Mouse (Mus musculus): ENCODE data around the gene Abt1. TPM values are rescaled to one million over a fixed set of nuclear protein-coding genes. Genes with fewer than 3 reads are reported as not detected.

The Abt1 gene
- polyA plus RNA-seq, 2 experiments: 9.9 to 12.2 TPM

DNA sequence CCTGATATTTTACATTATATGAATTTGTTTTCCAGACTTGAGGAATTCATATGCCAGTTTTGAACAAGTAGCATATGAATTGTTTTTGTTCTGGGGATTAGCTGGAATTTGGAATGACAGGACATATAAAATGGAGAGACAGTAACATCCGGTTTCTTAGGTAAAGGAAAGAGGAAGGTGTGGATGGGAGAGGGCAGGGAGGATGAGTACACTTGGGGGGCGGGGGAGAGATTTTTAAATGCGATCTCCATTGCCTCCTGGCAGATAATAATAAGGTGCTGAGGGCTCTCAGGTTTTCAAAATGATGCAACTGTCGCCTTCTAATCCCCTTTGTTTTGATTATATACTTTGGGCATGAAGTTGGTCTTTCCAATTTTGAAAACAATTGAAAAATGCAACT lies 11.6 kb upstream of the Abt1 start:
- no peak overlapping the region for H3K27ac ChIP-seq (replicated peaks; ENCODE audit: low read depth, low read length)
- H3K36me3 ChIP-seq (ENCODE audit: control insufficient read depth, insufficient read depth, low read length): no peaks in the 10 kb centered on the region
- no peaks in the 10 kb centered on the region for H3K4me1 ChIP-seq (ENCODE audit: control insufficient read depth, insufficient read depth, low read length)
- no peaks in the 10 kb centered on the region for H3K9me3 ChIP-seq (ENCODE audit: control insufficient read depth, low read length)
- TF ChIP-seq POLR2A (IDR thresholded peaks at IDR 0.05; ENCODE audit: borderline replicate concordance, extremely low read depth, insufficient read depth, insufficient read length): no peak
- peak overlapping the region; percentile 55 for H3K4me2 ChIP-seq (replicated peaks; ENCODE audit: low read depth, low read length, severe bottlenecking)
- ATAC-seq (ENCODE audit: low FRiP score, low read depth): no peak
- peak overlapping the region; percentile 40 for H3K9ac ChIP-seq (ENCODE audit: low read depth, low read length, severe bottlenecking)
- peak overlapping the region; percentile 34 for H3K4me3 ChIP-seq (replicated peaks; ENCODE audit: low read length)
- no peak for DNase-seq (ENCODE audit: low spot score)
- no peaks in the 10 kb centered on the region for H3K27me3 ChIP-seq (ENCODE audit: control insufficient read depth, insufficient read depth, low read length)
- 21% methylated on average over 4 of the region's 4 CpGs for WGBS

DNA sequence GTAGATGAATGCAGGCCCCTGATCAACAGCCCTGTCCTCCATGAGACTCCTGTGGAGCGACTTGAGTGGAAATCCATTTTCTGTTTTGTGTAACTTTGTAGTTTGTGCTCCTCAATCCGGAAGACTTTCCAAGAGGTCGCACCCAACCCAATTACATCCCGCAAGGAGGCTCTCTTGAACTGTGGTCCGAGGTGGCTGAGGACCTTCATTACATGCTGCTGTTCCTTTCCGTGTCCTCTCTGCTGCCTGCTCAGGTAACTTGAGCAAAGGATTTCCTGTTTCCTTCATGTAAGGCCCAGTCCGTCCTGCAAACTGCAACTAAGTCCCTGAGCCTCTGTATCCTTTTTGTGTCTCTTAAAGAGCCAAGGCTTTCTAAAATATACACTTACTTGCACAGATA lies 10.8 kb upstream of the Abt1 start:
- H3K9ac ChIP-seq (ENCODE audit: low read depth, low read length, severe bottlenecking): 0 out of 2 replicates have a peak overlapping the region, but pooled peaks have one; percentile 5
- no peak overlapping the region for H3K27ac ChIP-seq (replicated peaks; ENCODE audit: low read depth, low read length)
- peaks cover 7% of the 10 kb centered on the region for H3K4me1 ChIP-seq (ENCODE audit: control insufficient read depth, insufficient read depth, low read length)
- H3K4me3 ChIP-seq (replicated peaks; ENCODE audit: low read length): no peak overlapping the region
- H3K4me2 ChIP-seq (replicated peaks; ENCODE audit: low read depth, low read length, severe bottlenecking): peak overlapping the region; percentile 28; the same call in 1 of the 2 replicates
- DNase-seq (ENCODE audit: low spot score) (no peak), ATAC-seq (ENCODE audit: low FRiP score, low read depth) (no peak)
- no peaks in the 10 kb centered on the region for H3K9me3 ChIP-seq (ENCODE audit: control insufficient read depth, low read length)
- no peaks in the 10 kb centered on the region for H3K36me3 ChIP-seq (ENCODE audit: control insufficient read depth, insufficient read depth, low read length)
- WGBS: 16% methylated on average over 7 of the region's 7 CpGs
- no peaks in the 10 kb centered on the region for H3K27me3 ChIP-seq (ENCODE audit: control insufficient read depth, insufficient read depth, low read length)
- no peak for TF ChIP-seq POLR2A (IDR thresholded peaks at IDR 0.05; ENCODE audit: borderline replicate concordance, extremely low read depth, insufficient read depth, insufficient read length)

DNA sequence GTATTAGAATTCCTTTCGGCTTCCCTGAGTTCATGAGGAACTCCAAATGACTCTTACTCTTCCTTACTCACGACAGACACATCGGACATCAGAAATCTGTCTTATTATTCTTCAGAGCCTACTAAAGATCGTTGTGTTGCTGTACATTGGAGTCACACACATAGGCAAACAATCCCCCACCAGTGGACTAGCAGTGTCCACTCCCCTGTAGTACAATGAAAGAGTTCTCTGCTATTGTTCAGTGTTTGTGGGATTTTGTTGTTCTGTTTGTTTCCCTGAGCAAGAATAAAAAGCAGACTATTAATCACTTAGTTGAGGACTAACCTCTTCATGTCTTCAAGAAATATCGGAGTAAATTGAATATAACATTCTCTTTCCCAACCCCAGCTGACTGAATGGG lies 10.1 kb upstream of the Abt1 start:
- H3K4me1 ChIP-seq (ENCODE audit: control insufficient read depth, insufficient read depth, low read length): peaks cover 11% of the 10 kb centered on the region
- H3K27ac ChIP-seq (replicated peaks; ENCODE audit: low read depth, low read length): no peak overlapping the region
- ATAC-seq (ENCODE audit: low FRiP score, low read depth): no peak
- no peaks in the 10 kb centered on the region for H3K9me3 ChIP-seq (ENCODE audit: control insufficient read depth, low read length)
- no peak for TF ChIP-seq POLR2A (IDR thresholded peaks at IDR 0.05; ENCODE audit: borderline replicate concordance, extremely low read depth, insufficient read depth, insufficient read length)
- no peak overlapping the region; the same call in 1 of the 2 replicates for H3K4me2 ChIP-seq (replicated peaks; ENCODE audit: low read depth, low read length, severe bottlenecking)
- no peak overlapping the region for H3K9ac ChIP-seq (ENCODE audit: low read depth, low read length, severe bottlenecking)
- H3K36me3 ChIP-seq (ENCODE audit: control insufficient read depth, insufficient read depth, low read length): no peaks in the 10 kb centered on the region
- peak overlapping the region; percentile 54; the same call in 1 of the 2 replicates for H3K4me3 ChIP-seq (replicated peaks; ENCODE audit: low read length)
- H3K27me3 ChIP-seq (ENCODE audit: control insufficient read depth, insufficient read depth, low read length): no peaks in the 10 kb centered on the region
- DNase-seq (ENCODE audit: low spot score): no peak
- WGBS: 64% methylated on average over 5 of the region's 5 CpGs

- no peaks in the 10 kb centered on the region for H3K27me3 ChIP-seq (ENCODE audit: control insufficient read depth, insufficient read depth, low read length)
- peaks cover 11% of the 10 kb centered on the region for H3K4me1 ChIP-seq (ENCODE audit: control insufficient read depth, insufficient read depth, low read length)
- peak overlapping the region; percentile 54 for H3K4me3 ChIP-seq (replicated peaks; ENCODE audit: low read length)
- 0 out of 2 replicates have a peak overlapping the region, but pooled peaks have one; percentile 53 for H3K27ac ChIP-seq (replicated peaks; ENCODE audit: low read depth, low read length)
- no peak for TF ChIP-seq POLR2A (IDR thresholded peaks at IDR 0.05; ENCODE audit: borderline replicate concordance, extremely low read depth, insufficient read depth, insufficient read length)
- no peak overlapping the region for H3K9ac ChIP-seq (ENCODE audit: low read depth, low read length, severe bottlenecking)
- 6% methylated on average over 5 of the region's 5 CpGs for WGBS
- H3K4me2 ChIP-seq (replicated peaks; ENCODE audit: low read depth, low read length, severe bottlenecking): peak overlapping the region; percentile 63
- ATAC-seq (ENCODE audit: low FRiP score, low read depth) (no peak), DNase-seq (ENCODE audit: low spot score) (no peak)
- no peaks in the 10 kb centered on the region for H3K9me3 ChIP-seq (ENCODE audit: control insufficient read depth, low read length)
- no peaks in the 10 kb centered on the region for H3K36me3 ChIP-seq (ENCODE audit: control insufficient read depth, insufficient read depth, low read length)
Observed at GRCm38 (mm10) chr13:23433206-23433605, 9.5 kb upstream of the Abt1 start.

DNA sequence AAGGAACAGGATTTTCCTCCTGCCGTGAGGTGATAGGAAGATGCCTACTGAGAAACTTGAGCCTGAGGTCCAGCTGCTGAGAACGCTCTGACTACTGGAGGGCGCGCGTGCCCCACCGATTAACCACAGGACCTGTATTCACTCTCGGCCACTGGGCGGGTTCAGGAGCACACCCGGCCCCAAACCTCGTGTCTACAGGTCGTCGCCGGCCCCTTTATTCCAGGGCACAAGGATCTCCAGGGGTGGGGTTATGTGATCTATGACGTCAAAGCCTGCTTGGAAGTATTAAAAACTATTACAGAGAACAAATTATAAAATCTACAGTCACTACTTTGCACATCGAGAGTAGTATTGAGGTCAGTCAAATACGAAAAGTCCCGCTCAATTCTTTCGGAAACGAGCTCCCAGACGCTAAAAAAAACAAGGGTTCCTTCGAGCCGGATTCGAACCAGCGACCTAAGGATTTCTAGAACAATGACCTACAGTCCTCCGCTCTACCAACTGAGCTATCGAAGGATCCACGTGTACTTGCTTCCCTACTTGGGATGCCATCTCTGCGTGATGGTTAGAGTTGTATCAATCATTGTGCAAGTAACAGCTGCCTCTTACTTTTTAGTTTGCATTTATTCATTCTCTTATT lies 9.0 kb upstream of the Abt1 start:
- H3K9ac ChIP-seq (ENCODE audit: low read depth, low read length, severe bottlenecking): peak overlapping the region; percentile 51
- peak; percentile 97 for DNase-seq (ENCODE audit: low spot score)
- WGBS: under 1% methylated on average over 28 of the region's 28 CpGs
- H3K4me2 ChIP-seq (replicated peaks; ENCODE audit: low read depth, low read length, severe bottlenecking): peak overlapping the region; percentile 63
- peak overlapping the region; percentile 54 for H3K4me3 ChIP-seq (replicated peaks; ENCODE audit: low read length)
- peak; percentile 88 for ATAC-seq (ENCODE audit: low FRiP score, low read depth)
- H3K27me3 ChIP-seq (ENCODE audit: control insufficient read depth, insufficient read depth, low read length): no peaks in the 10 kb centered on the region
- peaks cover 11% of the 10 kb centered on the region for H3K4me1 ChIP-seq (ENCODE audit: control insufficient read depth, insufficient read depth, low read length)
- no peaks in the 10 kb centered on the region for H3K36me3 ChIP-seq (ENCODE audit: control insufficient read depth, insufficient read depth, low read length)
- H3K9me3 ChIP-seq (ENCODE audit: control insufficient read depth, low read length): no peaks in the 10 kb centered on the region
- peak overlapping the region; percentile 95 for H3K27ac ChIP-seq (replicated peaks; ENCODE audit: low read depth, low read length)
- TF ChIP-seq POLR2A (IDR thresholded peaks at IDR 0.05; ENCODE audit: borderline replicate concordance, extremely low read depth, insufficient read depth, insufficient read length): peak; percentile 41; the same call in 1 of the 2 replicates
